Mouse (Mus musculus): ENCODE measurements around the gene Slc24a3. TPM values are rescaled to one million over a fixed set of nuclear protein-coding genes. Genes with fewer than 3 reads are reported as not detected.

Gene Slc24a3
- polyA plus RNA-seq, 1 experiment: 66.1 TPM

DNA sequence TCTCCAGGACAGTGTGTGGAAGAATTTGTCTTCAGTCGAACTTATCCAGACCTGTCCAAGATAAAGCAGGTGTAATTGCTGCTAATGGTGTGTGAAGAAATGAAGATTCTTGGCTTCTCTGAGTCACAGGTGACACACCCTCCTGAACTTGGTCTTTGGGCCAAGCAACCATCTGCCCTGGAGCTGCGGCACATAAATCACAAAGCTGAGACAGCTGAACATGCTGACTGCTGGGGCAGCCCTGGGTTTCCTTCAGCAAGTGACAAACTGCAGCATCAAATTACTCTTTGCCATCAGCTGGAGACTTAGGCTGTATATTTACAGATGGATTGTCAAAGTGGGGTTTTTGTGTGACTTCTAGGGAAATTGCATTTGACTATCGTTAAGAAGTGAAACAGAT is 415.5 kb downstream of the Slc24a3 start:
- no peaks in the 10 kb centered on the region for H3K27me3 ChIP-seq (replicated peaks)
- TF ChIP-seq GATA1 (IDR thresholded peaks at IDR 0.05; ENCODE audit: borderline replicate concordance, low read length) (no peak), FLI1 (IDR thresholded peaks at IDR 0.05; ENCODE audit: low read length) (no peak)
- no peak overlapping the region for H3K4me3 ChIP-seq (replicated peaks)
- no peaks in the 10 kb centered on the region for H3K9me3 ChIP-seq
- H3K36me3 ChIP-seq (replicated peaks; ENCODE audit: low read length): peaks cover 69% of the 10 kb centered on the region
- peaks cover 11% of the 10 kb centered on the region for H3K4me1 ChIP-seq

- TF ChIP-seq FLI1 (IDR thresholded peaks at IDR 0.05; ENCODE audit: low read length) (no peak), GATA1 (IDR thresholded peaks at IDR 0.05; ENCODE audit: borderline replicate concordance, low read length) (no peak)
- Histone ChIP-seq H3K9me3 (no peaks in the 10 kb centered on the region), H3K4me1 (peaks cover 5% of the 10 kb centered on the region; the same call in 1 of the 2 replicates), H3K27me3 (replicated peaks) (no peaks in the 10 kb centered on the region), H3K4me3 (replicated peaks) (no peak overlapping the region), H3K36me3 (replicated peaks; ENCODE audit: low read length) (peaks cover 79% of the 10 kb centered on the region)
Observed at GRCm38 (mm10) chr2:145585437-145585836, 417.9 kb downstream of the Slc24a3 start.

DNA sequence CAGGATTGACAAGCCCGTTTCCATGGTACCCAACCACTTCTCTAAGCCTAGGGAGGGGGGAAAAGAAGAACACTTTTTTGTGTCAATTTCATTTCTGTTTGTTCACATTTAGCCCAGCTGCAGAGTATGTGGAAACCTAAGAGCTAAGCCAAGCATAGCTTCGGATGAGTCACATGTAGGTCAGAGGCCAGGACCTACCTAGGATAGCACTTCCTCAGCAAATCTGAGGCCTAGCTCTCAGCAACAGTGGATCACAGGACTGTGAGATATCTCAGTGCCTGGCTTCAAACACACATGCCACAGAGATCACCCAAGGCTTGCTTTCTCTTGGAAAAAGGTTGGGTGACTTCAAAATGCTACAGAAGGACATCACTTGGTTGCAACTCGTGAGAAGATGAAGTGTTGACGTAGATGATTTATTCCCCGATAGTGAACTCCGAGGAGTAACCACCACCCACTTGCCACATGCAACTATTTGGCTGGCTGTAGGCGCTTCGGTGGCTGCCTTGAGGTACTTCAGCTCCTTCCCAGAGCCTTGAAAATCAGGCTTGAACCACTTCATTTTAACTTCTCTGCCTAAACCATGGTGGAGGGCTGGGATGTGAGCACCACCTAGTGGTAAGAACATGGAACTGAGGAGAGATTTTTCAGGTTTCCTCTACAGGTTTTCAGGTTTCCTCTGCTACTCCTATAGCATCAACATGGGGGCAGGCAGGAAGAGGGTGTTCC is 420.6 kb downstream of the Slc24a3 start:
- no peaks in the 10 kb centered on the region for H3K27me3 ChIP-seq (replicated peaks)
- TF ChIP-seq FLI1 (IDR thresholded peaks at IDR 0.05; ENCODE audit: low read length) (no peak), GATA1 (IDR thresholded peaks at IDR 0.05; ENCODE audit: borderline replicate concordance, low read length) (no peak)
- no peak overlapping the region for H3K4me3 ChIP-seq (replicated peaks)
- H3K36me3 ChIP-seq (replicated peaks; ENCODE audit: low read length): peaks cover 78% of the 10 kb centered on the region
- H3K4me1 ChIP-seq: peaks cover 5% of the 10 kb centered on the region; the same call in 1 of the 2 replicates
- H3K9me3 ChIP-seq: peaks cover 6% of the 10 kb centered on the region

- Histone ChIP-seq H3K9me3 (peaks cover 7% of the 10 kb centered on the region), H3K27me3 (replicated peaks) (no peaks in the 10 kb centered on the region), H3K4me3 (replicated peaks) (no peak overlapping the region), H3K36me3 (replicated peaks; ENCODE audit: low read length) (peaks cover 61% of the 10 kb centered on the region), H3K4me1 (peaks cover 12% of the 10 kb centered on the region; the same call in 1 of the 2 replicates)
- TF ChIP-seq FLI1 (IDR thresholded peaks at IDR 0.05; ENCODE audit: low read length) (no peak), GATA1 (IDR thresholded peaks at IDR 0.05; ENCODE audit: borderline replicate concordance, low read length) (no peak)
Observed at GRCm38 (mm10) chr2:145591881-145592280, 424.3 kb downstream of the Slc24a3 start.

DNA sequence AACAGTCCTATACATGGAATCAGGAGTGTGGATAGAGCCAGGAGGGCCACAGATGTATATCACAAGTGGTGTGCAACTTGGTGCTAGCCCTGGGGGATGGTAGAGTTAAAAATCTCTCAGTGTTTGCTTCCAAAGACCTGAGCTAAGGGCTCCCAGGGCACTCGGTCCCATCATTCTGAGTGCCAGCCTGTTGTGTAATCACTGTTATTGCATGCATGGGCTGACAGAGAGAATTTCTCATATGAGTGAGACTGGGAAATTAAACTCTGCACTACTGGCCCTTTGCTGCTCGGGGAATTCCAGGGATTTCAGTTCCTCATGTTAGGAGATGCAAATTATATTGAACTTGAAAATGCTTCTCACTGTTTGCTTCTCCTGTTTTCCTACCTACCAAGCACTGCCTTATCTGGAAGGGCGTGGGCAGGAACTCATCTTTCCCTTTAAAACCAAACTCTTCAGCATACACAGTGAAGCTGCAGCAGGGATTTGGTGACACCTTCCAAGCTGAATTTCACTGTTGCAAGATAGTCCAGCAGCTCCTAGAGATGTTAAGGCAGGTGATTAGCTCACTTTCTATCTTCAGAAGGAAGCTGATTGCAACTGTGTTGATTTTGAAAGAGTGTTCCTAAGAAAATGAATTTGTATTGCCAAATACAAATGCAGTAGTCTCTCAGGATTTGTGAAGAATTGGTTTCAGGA is 426.2 kb downstream of the Slc24a3 start:
- H3K4me3 ChIP-seq (replicated peaks): no peak overlapping the region
- H3K27me3 ChIP-seq (replicated peaks): no peaks in the 10 kb centered on the region
- peaks cover 57% of the 10 kb centered on the region for H3K36me3 ChIP-seq (replicated peaks; ENCODE audit: low read length)
- TF ChIP-seq GATA1 (IDR thresholded peaks at IDR 0.05; ENCODE audit: borderline replicate concordance, low read length) (no peak), FLI1 (IDR thresholded peaks at IDR 0.05; ENCODE audit: low read length) (no peak)
- H3K9me3 ChIP-seq: peaks cover 7% of the 10 kb centered on the region
- H3K4me1 ChIP-seq: peaks cover 6% of the 10 kb centered on the region; the same call in 1 of the 2 replicates

- Histone ChIP-seq H3K27me3 (replicated peaks) (no peaks in the 10 kb centered on the region), H3K4me1 (peaks cover 6% of the 10 kb centered on the region; the same call in 1 of the 2 replicates), H3K4me3 (replicated peaks) (no peak overlapping the region), H3K9me3 (peaks cover 5% of the 10 kb centered on the region), H3K36me3 (replicated peaks; ENCODE audit: low read length) (peaks cover 45% of the 10 kb centered on the region)
- TF ChIP-seq GATA1 (IDR thresholded peaks at IDR 0.05; ENCODE audit: borderline replicate concordance, low read length) (no peak), FLI1 (IDR thresholded peaks at IDR 0.05; ENCODE audit: low read length) (no peak)
Observed at GRCm38 (mm10) chr2:145597866-145598265, 430.3 kb downstream of the Slc24a3 start.

- Histone ChIP-seq H3K27me3 (replicated peaks) (no peaks in the 10 kb centered on the region), H3K4me3 (replicated peaks) (no peak overlapping the region), H3K36me3 (replicated peaks; ENCODE audit: low read length) (peaks cover 83% of the 10 kb centered on the region), H3K4me1 (peaks cover 15% of the 10 kb centered on the region), H3K9me3 (no peaks in the 10 kb centered on the region)
- TF ChIP-seq FLI1 (IDR thresholded peaks at IDR 0.05; ENCODE audit: low read length) (no peak), GATA1 (IDR thresholded peaks at IDR 0.05; ENCODE audit: borderline replicate concordance, low read length) (no peak)
Observed at GRCm38 (mm10) chr2:145607844-145608243, 440.3 kb downstream of the Slc24a3 start.

GRCm38 (mm10) chr2:145610796-145611705 is 443.5 kb downstream of the Slc24a3 start:
- Histone ChIP-seq H3K4me3 (replicated peaks) (no peak overlapping the region), H3K4me1 (peaks cover 15% of the 10 kb centered on the region), H3K27me3 (replicated peaks) (no peaks in the 10 kb centered on the region), H3K36me3 (replicated peaks; ENCODE audit: low read length) (peaks cover 93% of the 10 kb centered on the region), H3K9me3 (no peaks in the 10 kb centered on the region)
- TF ChIP-seq FLI1 (IDR thresholded peaks at IDR 0.05; ENCODE audit: low read length) (no peak), GATA1 (IDR thresholded peaks at IDR 0.05; ENCODE audit: borderline replicate concordance, low read length) (no peak)

DNA sequence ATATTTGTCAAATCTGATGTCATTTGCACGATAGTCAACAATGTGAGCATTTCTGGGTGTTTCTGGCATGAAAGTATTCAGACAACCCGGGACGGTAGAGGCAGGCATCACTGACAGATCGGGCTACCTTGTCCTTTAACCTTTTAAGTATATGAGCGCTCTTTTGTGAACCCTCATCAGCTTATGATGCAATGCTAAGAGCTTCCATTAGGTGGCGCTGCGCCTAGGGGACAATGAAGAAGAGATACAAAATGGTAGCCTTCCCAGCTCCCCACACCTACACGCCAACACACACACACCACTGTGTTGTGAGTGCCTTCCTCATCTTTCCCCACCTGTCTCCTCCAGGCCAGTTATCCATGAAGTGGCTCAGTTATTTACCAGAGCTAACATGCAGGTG is 445.4 kb downstream of the Slc24a3 start:
- TF ChIP-seq FLI1 (IDR thresholded peaks at IDR 0.05; ENCODE audit: low read length) (no peak), GATA1 (IDR thresholded peaks at IDR 0.05; ENCODE audit: borderline replicate concordance, low read length) (no peak)
- Histone ChIP-seq H3K4me3 (replicated peaks) (no peak overlapping the region), H3K9me3 (no peaks in the 10 kb centered on the region), H3K4me1 (peaks cover 15% of the 10 kb centered on the region), H3K36me3 (replicated peaks; ENCODE audit: low read length) (peaks cover 91% of the 10 kb centered on the region), H3K27me3 (replicated peaks) (no peaks in the 10 kb centered on the region)
